17 mouse cellular contexts compared by ENCODE assay signal in the genomic region with DNA sequence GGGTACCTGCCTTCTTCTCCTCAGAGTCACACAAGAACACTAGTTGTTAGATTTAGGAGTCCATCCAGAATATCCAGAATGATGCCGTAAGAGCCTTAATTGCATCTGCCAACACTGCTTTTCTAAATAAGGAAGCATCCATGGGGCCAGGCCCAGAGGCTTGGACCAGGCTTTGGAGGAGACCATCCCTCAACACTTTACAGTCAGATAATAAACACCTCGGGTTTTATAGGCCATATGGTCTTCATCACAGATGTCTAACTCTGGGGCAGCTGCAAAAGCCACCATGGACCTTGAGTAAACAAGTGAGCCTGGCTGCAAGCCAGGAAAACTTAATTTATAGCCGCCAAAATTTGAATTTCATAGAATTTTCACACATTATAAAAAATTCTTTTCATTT. TPM values are rescaled to one million over a fixed set of nuclear protein-coding genes. Genes with fewer than 3 reads are reported as not detected.
A peak's percentile ranks its signal among the peaks of the same experiment; 100 is the strongest.
DNase-seq lines count a peak whose midpoint lies in the region; ATAC-seq and TF ChIP-seq lines count a peak whose summit lies in the region.
"Had no signal": no experiment of that assay in that cellular context is flagged by ENCODE, and none has a peak within 500 bp of the region (broad histone marks: within the 10 kb centered on the region; RNA-seq: fewer than 3 reads in every experiment).

No protein-coding gene starts in this region.

- no peak for TF ChIP-seq CTCF in forebrain, postnatal 0 days (IDR thresholded peaks at IDR 0.05; ENCODE audit: low read depth)
- TF ChIP-seq CTCF in layer of hippocampus, adult 2 months (conservative IDR thresholded peaks at IDR 0.05), result no peak

- H3K27ac ChIP-seq in forebrain, postnatal 0 days (ENCODE audit: low read depth, low read length), result no peak overlapping the region
- no peak overlapping the region for H3K27ac ChIP-seq in forebrain, embryonic 14.5 days (ENCODE audit: low read depth, low read length)
- H3K27ac ChIP-seq in limb, embryonic 13.5 days, result no peak overlapping the region
- no peak overlapping the region for H3K27ac ChIP-seq in layer of hippocampus, adult 2 months
- H3K27ac ChIP-seq: embryonic facial prominence, embryonic 15.5 days; forebrain, embryonic 12.5 days; heart, embryonic 10.5 days; hindbrain, embryonic 13.5 days; liver, embryonic 12.5 days had no signal

- DNase-seq in forebrain, postnatal 0 days, result peak; percentile 39
- no peak for DNase-seq in forebrain, embryonic 14.5 days (ENCODE audit: low spot score)
- DNase-seq in kidney, postnatal 10 days, result peak; percentile 22
- DNase-seq in kidney, adult 8-10 months, result no peak
- DNase-seq in embryo, embryonic 11 days, result peak; percentile 53
- DNase-seq in cerebellum, postnatal 4 days (ENCODE audit: low spot score in 2 of 2), result no peak
- DNase-seq in layer of hippocampus, adult 2 months (ENCODE audit: low spot score in 2 of 2), result no peak
- DNase-seq: cerebellum, adult 2 months had no signal

- H3K4me2 ChIP-seq in forebrain, postnatal 0 days (ENCODE audit: low read depth), result no peak overlapping the region
- H3K4me2 ChIP-seq in forebrain, embryonic 14.5 days (ENCODE audit: low read length), result no peak overlapping the region
- no peak overlapping the region for H3K4me2 ChIP-seq in limb, embryonic 13.5 days (replicated peaks)
- H3K4me2 ChIP-seq: embryonic facial prominence, embryonic 15.5 days; forebrain, embryonic 12.5 days; hindbrain, embryonic 13.5 days; liver, embryonic 12.5 days had no signal

- H3K4me3 ChIP-seq in forebrain, postnatal 0 days (ENCODE audit: low read depth, low read length), result no peak overlapping the region
- no peak overlapping the region for H3K4me3 ChIP-seq in forebrain, embryonic 14.5 days (ENCODE audit: low read depth, low read length)
- H3K4me3 ChIP-seq in limb, embryonic 13.5 days, result no peak overlapping the region
- no peak overlapping the region for H3K4me3 ChIP-seq in layer of hippocampus, adult 2 months
- H3K4me3 ChIP-seq: embryonic facial prominence, embryonic 15.5 days; forebrain, embryonic 12.5 days; heart, embryonic 10.5 days; hindbrain, embryonic 13.5 days; liver, embryonic 12.5 days had no signal

- H3K9ac ChIP-seq in forebrain, postnatal 0 days, result no peak overlapping the region
- no peak overlapping the region for H3K9ac ChIP-seq in forebrain, embryonic 14.5 days (ENCODE audit: low read length)
- H3K9ac ChIP-seq in limb, embryonic 13.5 days, result no peak overlapping the region
- H3K9ac ChIP-seq: embryonic facial prominence, embryonic 15.5 days; forebrain, embryonic 12.5 days; hindbrain, embryonic 13.5 days; liver, embryonic 12.5 days had no signal

- no peaks in the 10 kb centered on the region for H3K4me1 ChIP-seq in forebrain, postnatal 0 days (ENCODE audit: insufficient read depth)
- H3K4me1 ChIP-seq in forebrain, embryonic 14.5 days (ENCODE audit: control insufficient read depth, insufficient read depth, low read length), result peaks cover 8% of the 10 kb centered on the region; the same call in 1 of the 2 replicates
- peaks cover 30% of the 10 kb centered on the region for H3K4me1 ChIP-seq in limb, embryonic 13.5 days
- H3K4me1 ChIP-seq: heart, embryonic 10.5 days; liver, embryonic 12.5 days had no signal

- no peak; the same call in 1 of the 2 replicates for ATAC-seq in forebrain, postnatal 0 days
- ATAC-seq in forebrain, embryonic 14.5 days, result no peak
- peak; percentile 85 for ATAC-seq in limb, embryonic 13.5 days (ENCODE audit: low FRiP score, low read depth)
- ATAC-seq: liver, embryonic 12.5 days; midbrain, embryonic 16.5 days had no signal

- no peaks in the 10 kb centered on the region for H3K36me3 ChIP-seq in forebrain, postnatal 0 days (ENCODE audit: insufficient read depth)
- no peaks in the 10 kb centered on the region for H3K36me3 ChIP-seq in forebrain, embryonic 14.5 days (ENCODE audit: control insufficient read depth, insufficient read depth, low read length)
- no peaks in the 10 kb centered on the region for H3K36me3 ChIP-seq in limb, embryonic 13.5 days
- H3K36me3 ChIP-seq: embryonic facial prominence, embryonic 15.5 days; forebrain, embryonic 12.5 days; heart, embryonic 10.5 days; hindbrain, embryonic 13.5 days; liver, embryonic 12.5 days had no signal

- 57% methylated on average over 3 of the region's 3 CpGs for WGBS in forebrain, postnatal 0 days
- 79% methylated on average over 3 of the region's 3 CpGs for WGBS in forebrain, embryonic 14.5 days
- WGBS in limb, embryonic 13.5 days, result 16% methylated on average over 3 of the region's 3 CpGs

- H3K9me3 ChIP-seq in forebrain, postnatal 0 days (ENCODE audit: low read length), result no peaks in the 10 kb centered on the region
- no peaks in the 10 kb centered on the region for H3K9me3 ChIP-seq in forebrain, embryonic 14.5 days (replicated peaks; ENCODE audit: control insufficient read depth, low read length)
- H3K9me3 ChIP-seq in limb, embryonic 13.5 days, result no peaks in the 10 kb centered on the region
- H3K9me3 ChIP-seq: embryonic facial prominence, embryonic 15.5 days; forebrain, embryonic 12.5 days; heart, embryonic 10.5 days; hindbrain, embryonic 13.5 days; liver, embryonic 12.5 days had no signal

- H3K27me3 ChIP-seq in forebrain, postnatal 0 days (ENCODE audit: insufficient read depth, low read length), result no peaks in the 10 kb centered on the region
- H3K27me3 ChIP-seq in forebrain, embryonic 14.5 days (replicated peaks; ENCODE audit: control insufficient read depth, insufficient read depth, low read length), result no peaks in the 10 kb centered on the region
- H3K27me3 ChIP-seq in limb, embryonic 13.5 days, result peaks cover 69% of the 10 kb centered on the region
- H3K27me3 ChIP-seq: embryonic facial prominence, embryonic 15.5 days; forebrain, embryonic 12.5 days; hindbrain, embryonic 13.5 days had no signal

RNA-seq across cellular contexts. Expression of a gene that starts 53.1 kb away (rescaled TPM):
- total RNA-seq in forebrain, postnatal 0 days (2014; rRNA removed), result 3.5 and 3.8 TPM in 2 replicates
- polyA plus RNA-seq in forebrain, postnatal 0 days (2015; fragmentation: Nextera tagmentation; extraction: Ambion mirVana), result 1.2 and 2.2 TPM in 2 replicates
- polyA plus RNA-seq in forebrain, embryonic 14.5 days (2014; fragmentation: Nextera tagmentation; extraction: Ambion mirVana), result 0.61 and 0.84 TPM in 2 replicates
- 0.41 and 0.62 TPM in 2 replicates for polyA plus RNA-seq in limb, embryonic 13.5 days (2015; fragmentation: Nextera tagmentation; extraction: Ambion mirVana)
- total RNA-seq in layer of hippocampus, adult 2 months (2021), result 1 to 10 TPM; 1.7 to 1.9 TPM
- total RNA-seq: adrenal gland, adult 18-20 months; gastrocnemius, adult 8-10 months had no signal
- polyA plus RNA-seq: liver, embryonic 12.5 days had no signal

Comparison
In these comparisons a context has a peak if more than half of its experiments do, and no peak if none do; other contexts are left out.
1. DNase-seq: peak in forebrain, postnatal 0 days (single experiment), kidney, postnatal 10 days (single experiment) and embryo, embryonic 11 days (single experiment); none in forebrain, embryonic 14.5 days (single experiment), kidney, adult 8-10 months (0 of 2), cerebellum, postnatal 4 days (0 of 2) and layer of hippocampus, adult 2 months (0 of 2).